In genomic region chr3:55774203-55774602, GRCm38 (mm10) we compare ENCODE assay signal across 13 mouse cellular contexts. TPM values are rescaled to one million over a fixed set of nuclear protein-coding genes. Genes with fewer than 3 reads are reported as not detected.
DNase-seq lines count a peak whose midpoint lies in the region; ATAC-seq lines count a peak whose summit lies in the region.
"Had no signal": no experiment of that assay in that cellular context is flagged by ENCODE, and none has a peak within 500 bp of the region (broad histone marks: within the 10 kb centered on the region; RNA-seq: fewer than 3 reads in every experiment).

No protein-coding gene starts in this region.

- no peaks in the 10 kb centered on the region for H3K9me3 ChIP-seq in hindbrain, embryonic 11.5 days (ENCODE audit: control insufficient read depth, low read length)
- H3K9me3 ChIP-seq in hindbrain, embryonic 10.5 days, result no peaks in the 10 kb centered on the region
- no peaks in the 10 kb centered on the region for H3K9me3 ChIP-seq in hindbrain, embryonic 13.5 days
- no peaks in the 10 kb centered on the region for H3K9me3 ChIP-seq in neural tube, embryonic 13.5 days

- no peak overlapping the region for H3K4me3 ChIP-seq in hindbrain, embryonic 11.5 days (ENCODE audit: low read depth, low read length)
- H3K4me3 ChIP-seq in hindbrain, embryonic 10.5 days, result no peak overlapping the region
- H3K4me3 ChIP-seq in hindbrain, embryonic 13.5 days, result no peak overlapping the region
- H3K4me3 ChIP-seq in neural tube, embryonic 13.5 days, result no peak overlapping the region

- peak; percentile 72 for ATAC-seq in hindbrain, embryonic 11.5 days (ENCODE audit: low FRiP score)
- peak; percentile 47; the same call in 1 of the 2 replicates for ATAC-seq in hindbrain, embryonic 13.5 days (ENCODE audit: low FRiP score)
- ATAC-seq in neural tube, embryonic 13.5 days (ENCODE audit: low read depth), result 0 out of 2 replicates have a peak, but pooled peaks have one; percentile 37
- ATAC-seq: intestine, postnatal 0 days had no signal

- peak; percentile 53 for DNase-seq in hindbrain, embryonic 11.5 days (ENCODE audit: low spot score)
- no peak for DNase-seq in hindbrain, embryonic 10.5 days (ENCODE audit: low spot score)
- DNase-seq in cerebellum, adult 8-10 months, result peak; percentile 71
- DNase-seq in layer of hippocampus, postnatal 25 days (ENCODE audit: extremely low spot score in 1 of 2, low spot score in 1 of 2), result no peak
- no peak for DNase-seq in frontal cortex, postnatal 10 days (ENCODE audit: low spot score in 2 of 2)
- DNase-seq: adrenal gland, adult 8-10 months; gastrocnemius, postnatal 10 days had no signal

- no peaks in the 10 kb centered on the region for H3K4me1 ChIP-seq in hindbrain, embryonic 11.5 days (replicated peaks; ENCODE audit: control insufficient read depth, insufficient read depth, low read length)
- H3K4me1 ChIP-seq in hindbrain, embryonic 10.5 days (replicated peaks), result peaks cover 18% of the 10 kb centered on the region; the same call in 1 of the 2 replicates
- peaks cover 30% of the 10 kb centered on the region for H3K4me1 ChIP-seq in hindbrain, embryonic 13.5 days (replicated peaks)
- H3K4me1 ChIP-seq in neural tube, embryonic 13.5 days (replicated peaks), result peaks cover 31% of the 10 kb centered on the region

- H3K27me3 ChIP-seq in hindbrain, embryonic 11.5 days (ENCODE audit: control insufficient read depth, insufficient read depth, low read length), result peaks cover 2% of the 10 kb centered on the region
- H3K27me3 ChIP-seq in hindbrain, embryonic 10.5 days (ENCODE audit: insufficient read depth, poor library complexity, severe bottlenecking), result peaks cover 19% of the 10 kb centered on the region
- 0 out of 2 replicates have a peak, but pooled peaks cover 2% of the 10 kb centered on the region for H3K27me3 ChIP-seq in hindbrain, embryonic 13.5 days
- H3K27me3 ChIP-seq in neural tube, embryonic 13.5 days, result peaks cover 4% of the 10 kb centered on the region
- H3K27me3 ChIP-seq: CH12.LX had no signal

- no peak overlapping the region for H3K4me2 ChIP-seq in hindbrain, embryonic 11.5 days (replicated peaks; ENCODE audit: low read depth, low read length)
- H3K4me2 ChIP-seq in hindbrain, embryonic 13.5 days, result no peak overlapping the region
- H3K4me2 ChIP-seq in neural tube, embryonic 13.5 days, result no peak overlapping the region

- 0 out of 2 replicates have a peak overlapping the region, but pooled peaks have one; percentile 39 for H3K27ac ChIP-seq in hindbrain, embryonic 11.5 days (ENCODE audit: low read depth, low read length)
- no peak overlapping the region for H3K27ac ChIP-seq in hindbrain, embryonic 10.5 days
- H3K27ac ChIP-seq in hindbrain, embryonic 13.5 days, result peak overlapping the region; percentile 82
- peak overlapping the region; percentile 71 for H3K27ac ChIP-seq in neural tube, embryonic 13.5 days (replicated peaks)
- H3K27ac ChIP-seq: macrophage had no signal

- H3K9ac ChIP-seq in hindbrain, embryonic 11.5 days (ENCODE audit: low read depth, low read length), result no peak overlapping the region
- no peak overlapping the region for H3K9ac ChIP-seq in hindbrain, embryonic 13.5 days
- 0 out of 2 replicates have a peak overlapping the region, but pooled peaks have one; percentile 14 for H3K9ac ChIP-seq in neural tube, embryonic 13.5 days

- 33% methylated on average over 6 of the region's 6 CpGs for WGBS in hindbrain, embryonic 11.5 days
- WGBS in hindbrain, embryonic 10.5 days, result 49% methylated on average over 6 of the region's 6 CpGs
- WGBS in hindbrain, embryonic 13.5 days, result 28% methylated on average over 6 of the region's 6 CpGs
- WGBS in neural tube, embryonic 13.5 days, result 28% methylated on average over 6 of the region's 6 CpGs

- H3K36me3 ChIP-seq in hindbrain, embryonic 11.5 days (ENCODE audit: control insufficient read depth, insufficient read depth, low read length), result no peaks in the 10 kb centered on the region
- H3K36me3 ChIP-seq in hindbrain, embryonic 10.5 days, result no peaks in the 10 kb centered on the region
- peaks cover 8% of the 10 kb centered on the region; the same call in 1 of the 2 replicates for H3K36me3 ChIP-seq in hindbrain, embryonic 13.5 days
- 0 out of 2 replicates have a peak, but pooled peaks cover 5% of the 10 kb centered on the region for H3K36me3 ChIP-seq in neural tube, embryonic 13.5 days

RNA-seq across cellular contexts. Expression of gene Mab21l1, which starts 8.1 kb away (rescaled TPM):
- polyA plus RNA-seq in hindbrain, embryonic 11.5 days (2014; fragmentation: Nextera tagmentation; extraction: Ambion mirVana), result 68.1 and 68.5 TPM in 2 replicates
- 26.8 and 57.6 TPM in 2 replicates for polyA plus RNA-seq in hindbrain, embryonic 10.5 days (2016; fragmentation: Nextera tagmentation; extraction: Ambion mirVana)
- 167 and 174 TPM in 2 replicates for polyA plus RNA-seq in hindbrain, embryonic 13.5 days (2015; fragmentation: Nextera tagmentation; extraction: Ambion mirVana)
- polyA plus RNA-seq in neural tube, embryonic 13.5 days (2015; fragmentation: Nextera tagmentation; extraction: Ambion mirVana), result 80.7 and 96.6 TPM in 2 replicates
- total RNA-seq in layer of hippocampus, postnatal 25 days (2021), result under 1 TPM; 0.44 to 0.75 TPM
- total RNA-seq: CH12.LX; common myeloid progenitor, adult 5-6 weeks had no signal
- polyA plus RNA-seq: macrophage had no signal

Comparison
In these comparisons a context has a peak if more than half of its experiments do, and no peak if none do; other contexts are left out.
1. DNase-seq: peak in hindbrain, embryonic 11.5 days (single experiment) and cerebellum, adult 8-10 months (single experiment); none in hindbrain, embryonic 10.5 days (single experiment), layer of hippocampus, postnatal 25 days (0 of 2) and frontal cortex, postnatal 10 days (0 of 2).
2. Peak in every context shown above with its lines, with median percentiles within 50 percentile points of each other: ATAC-seq.